Mouse (Mus musculus): ENCODE measurements around the gene Gm525.
A peak's percentile ranks its signal among the peaks of the same experiment; 100 is the strongest.

The Gm525 gene

GRCm38 (mm10) chr11:89098083-89098835 lies 24.6 kb downstream of the Gm525 start:
- DNase-seq (ENCODE audit: low read depth), result peak; percentile 89

GRCm38 (mm10) chr11:89098930-89099329 lies 25.3 kb downstream of the Gm525 start:
- DNase-seq (ENCODE audit: low read depth), result no peak

- DNase-seq (ENCODE audit: low read depth), result peak; percentile 90
Measured at GRCm38 (mm10) chr11:89100403-89100802, 26.8 kb downstream of the Gm525 start.

GRCm38 (mm10) chr11:89100826-89101321 lies 27.2 kb downstream of the Gm525 start:
- peak; percentile 79 for DNase-seq (ENCODE audit: low read depth)

GRCm38 (mm10) chr11:89103166-89103565 lies 29.5 kb downstream of the Gm525 start:
- no peak for DNase-seq (ENCODE audit: low read depth)

GRCm38 (mm10) chr11:89105211-89105610 lies 31.6 kb downstream of the Gm525 start:
- no peak for DNase-seq (ENCODE audit: low read depth)

- peak; percentile 85 for DNase-seq (ENCODE audit: low read depth)
Measured at GRCm38 (mm10) chr11:89105823-89106222, 32.2 kb downstream of the Gm525 start.

- DNase-seq (ENCODE audit: low read depth), result no peak
Measured at GRCm38 (mm10) chr11:89107180-89107807, 33.7 kb downstream of the Gm525 start.

GRCm38 (mm10) chr11:89124411-89124810 lies 50.8 kb downstream of the Gm525 start:
- DNase-seq (ENCODE audit: low read depth), result no peak

- no peak for DNase-seq (ENCODE audit: low read depth)
Measured at GRCm38 (mm10) chr11:89130856-89131255, 57.2 kb downstream of the Gm525 start.

- no peak for DNase-seq (ENCODE audit: low read depth)
Measured at GRCm38 (mm10) chr11:89132406-89132805, 58.8 kb downstream of the Gm525 start.

GRCm38 (mm10) chr11:89134211-89134610 lies 60.6 kb downstream of the Gm525 start:
- DNase-seq (ENCODE audit: low read depth), result no peak

GRCm38 (mm10) chr11:89137915-89138314 lies 64.3 kb downstream of the Gm525 start:
- no peak for DNase-seq (ENCODE audit: low read depth)

Measured in 416B (cell line).